Mouse (Mus musculus): ENCODE results near the gene Stat5b. TPM values are rescaled to one million over a fixed set of nuclear protein-coding genes. Genes with fewer than 3 reads are reported as not detected.

Gene Stat5b
- polyA plus RNA-seq, 1 experiment from 2014 or later, result 33.7 TPM

- Histone ChIP-seq H3K9me3 (replicated peaks) (no peaks in the 10 kb centered on the region), H3K27me3 (replicated peaks) (no peaks in the 10 kb centered on the region), H3K4me3 (peak overlapping the region; percentile 99), H3K9ac (peak overlapping the region; percentile 99), H3K4me2 (peak overlapping the region; percentile 96), H3K4me1 (peaks cover 63% of the 10 kb centered on the region), H3K36me3 (peaks cover 30% of the 10 kb centered on the region), H3K27ac (peak overlapping the region; percentile 94)
- peak; percentile 74 for ATAC-seq
- under 1% methylated on average over 13 of the region's 13 CpGs for WGBS (ENCODE audit: insufficient replicate concordance)
These were observed 113.3 kb downstream of the Stat5b start for GRCm38 (mm10) chr11:100737105-100737733.

DNA sequence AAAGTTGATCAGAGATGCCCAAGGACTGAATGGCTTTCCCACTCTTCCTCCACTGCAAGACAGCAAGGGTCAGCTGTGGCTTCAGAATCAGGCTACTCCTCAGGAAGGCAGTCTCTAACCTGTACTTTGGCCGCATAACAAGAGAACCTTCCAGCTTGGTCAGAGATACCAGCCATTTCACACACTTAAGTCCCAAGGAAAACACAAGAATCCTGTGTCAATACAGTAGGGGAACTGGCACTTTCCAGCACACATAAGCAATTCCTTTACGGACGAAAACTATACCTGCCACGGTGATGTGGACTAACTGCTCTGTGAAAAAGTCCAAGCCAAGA, 113.8 kb downstream of the Stat5b start:
- peaks cover 68% of the 10 kb centered on the region for H3K4me1 ChIP-seq
- WGBS (ENCODE audit: insufficient replicate concordance), result 15% methylated on average over 4 of the region's 4 CpGs
- peak overlapping the region; percentile 99 for H3K9ac ChIP-seq
- no peak for ATAC-seq
- H3K4me2 ChIP-seq, result peak overlapping the region; percentile 96
- peaks cover 35% of the 10 kb centered on the region for H3K36me3 ChIP-seq
- H3K27me3 ChIP-seq (replicated peaks), result no peaks in the 10 kb centered on the region
- peak overlapping the region; percentile 94 for H3K27ac ChIP-seq
- H3K9me3 ChIP-seq (replicated peaks), result no peaks in the 10 kb centered on the region
- H3K4me3 ChIP-seq, result peak overlapping the region; percentile 99

- Histone ChIP-seq H3K27me3 (replicated peaks) (no peaks in the 10 kb centered on the region), H3K9me3 (replicated peaks) (no peaks in the 10 kb centered on the region), H3K27ac (peak overlapping the region; percentile 94), H3K36me3 (peaks cover 36% of the 10 kb centered on the region), H3K4me2 (peak overlapping the region; percentile 96), H3K4me1 (peaks cover 73% of the 10 kb centered on the region), H3K9ac (peak overlapping the region; percentile 99), H3K4me3 (peak overlapping the region; percentile 99)
- no peak for ATAC-seq
- WGBS (ENCODE audit: insufficient replicate concordance), result 31% methylated on average over 14 of the region's 14 CpGs
These were observed 114.4 kb downstream of the Stat5b start for GRCm38 (mm10) chr11:100735954-100736745.

- peak overlapping the region; percentile 99 for H3K4me3 ChIP-seq
- H3K27ac ChIP-seq, result peak overlapping the region; percentile 94
- 78% methylated on average over 9 of the region's 9 CpGs for WGBS (ENCODE audit: insufficient replicate concordance)
- H3K36me3 ChIP-seq, result peaks cover 38% of the 10 kb centered on the region
- peak overlapping the region; percentile 99 for H3K9ac ChIP-seq
- ATAC-seq, result no peak
- H3K9me3 ChIP-seq (replicated peaks), result no peaks in the 10 kb centered on the region
- H3K4me2 ChIP-seq, result peak overlapping the region; percentile 96
- H3K27me3 ChIP-seq (replicated peaks), result no peaks in the 10 kb centered on the region
- H3K4me1 ChIP-seq, result peaks cover 82% of the 10 kb centered on the region
These were observed 115.2 kb downstream of the Stat5b start for GRCm38 (mm10) chr11:100735134-100735865.

Other genes starting within 250 kb of the Stat5b start
- gene Nkiras2, start 231.5 kb downstream of the Stat5b start, polyA plus RNA-seq (2016; fragmentation: Nextera tagmentation; extraction: Ambion mirVana), result 22.5 and 24.4 TPM in 2 replicates
- gene Dnajc7, start 230.6 kb downstream of the Stat5b start, polyA plus RNA-seq (2016; fragmentation: Nextera tagmentation; extraction: Ambion mirVana), result 109 and 122 TPM in 2 replicates
- gene Zfp385c, start 158.3 kb downstream of the Stat5b start, polyA plus RNA-seq (2016; fragmentation: Nextera tagmentation; extraction: Ambion mirVana), result 0.32 TPM in 1 of 2 replicates, not detected in the other
- gene Dhx58, start 146.5 kb downstream of the Stat5b start, polyA plus RNA-seq (2016; fragmentation: Nextera tagmentation; extraction: Ambion mirVana), result 1.5 and 2.1 TPM in 2 replicates
- 39.4 and 40.2 TPM in 2 replicates for gene Kat2a, start 138.3 kb downstream of the Stat5b start, polyA plus RNA-seq (2016; fragmentation: Nextera tagmentation; extraction: Ambion mirVana)
- 0.29 and 0.33 TPM in 2 replicates for gene Hspb9, start 136.9 kb downstream of the Stat5b start, polyA plus RNA-seq (2016; fragmentation: Nextera tagmentation; extraction: Ambion mirVana)
- gene Rab5c, start 112.5 kb downstream of the Stat5b start, polyA plus RNA-seq (2016; fragmentation: Nextera tagmentation; extraction: Ambion mirVana), result 15.9 and 18.1 TPM in 2 replicates
- not detected in 2 replicates for gene Kcnh4, start 90.8 kb downstream of the Stat5b start, polyA plus RNA-seq (2016; fragmentation: Nextera tagmentation; extraction: Ambion mirVana)
- not detected in 2 replicates for gene Hcrt, start 87.8 kb downstream of the Stat5b start, polyA plus RNA-seq (2016; fragmentation: Nextera tagmentation; extraction: Ambion mirVana)
- 2.1 and 2.4 TPM in 2 replicates for gene Ghdc, start 79.8 kb downstream of the Stat5b start, polyA plus RNA-seq (2016; fragmentation: Nextera tagmentation; extraction: Ambion mirVana)
- gene Stat5a, start 8.6 kb upstream of the Stat5b start, polyA plus RNA-seq (2016; fragmentation: Nextera tagmentation; extraction: Ambion mirVana), result 16.0 and 17.7 TPM in 2 replicates
- 37.3 and 40.1 TPM in 2 replicates for gene Stat3, start 88.8 kb upstream of the Stat5b start, polyA plus RNA-seq (2016; fragmentation: Nextera tagmentation; extraction: Ambion mirVana)
- 28.9 and 30.0 TPM in 2 replicates for gene Cavin1, start 120.2 kb upstream of the Stat5b start, polyA plus RNA-seq (2016; fragmentation: Nextera tagmentation; extraction: Ambion mirVana)
- gene Atp6v0a1, start 158.7 kb upstream of the Stat5b start, polyA plus RNA-seq (2016; fragmentation: Nextera tagmentation; extraction: Ambion mirVana), result 56.5 and 57.6 TPM in 2 replicates
- gene Naglu, start 219.3 kb upstream of the Stat5b start, polyA plus RNA-seq (2016; fragmentation: Nextera tagmentation; extraction: Ambion mirVana), result 6.3 and 7.0 TPM in 2 replicates
- 0.08 TPM in 1 of 2 replicates, not detected in the other for gene Hsd17b1, start 227.7 kb upstream of the Stat5b start, polyA plus RNA-seq (2016; fragmentation: Nextera tagmentation; extraction: Ambion mirVana)
- gene Coasy, start 231.8 kb upstream of the Stat5b start, polyA plus RNA-seq (2016; fragmentation: Nextera tagmentation; extraction: Ambion mirVana), result 26.4 and 28.5 TPM in 2 replicates
- gene Mlx, start 236.6 kb upstream of the Stat5b start, polyA plus RNA-seq (2016; fragmentation: Nextera tagmentation; extraction: Ambion mirVana), result 34.9 and 35.7 TPM in 2 replicates
- 28.2 and 28.3 TPM in 2 replicates for gene Psmc3ip, start 244.7 kb upstream of the Stat5b start, polyA plus RNA-seq (2016; fragmentation: Nextera tagmentation; extraction: Ambion mirVana)

All from liver, embryonic 12.5 days (tissue).